Mouse (Mus musculus) bone marrow, adult 2 months (tissue): ENCODE measurements at regions not wholly inside any gene's neighbourhood (a gene's known extent, or its start where the extent isn't known, plus 50 kb on each side); places are given as distances from the start of the nearest gene placed in this dataset.

ENCODE experiments used
- CTCF ChIP-seq: fragments of 200-500 bp; IDR thresholded peaks from 2 replicates; pipeline ENCODE4 v1.5.1; 2011; ENCODE audit warnings: low read length, control low read depth; ENCODE audit not compliant: control insufficient read depth, insufficient read depth
- POLR2A ChIP-seq: fragments of 200-500 bp; IDR thresholded peaks from 2 replicates; pipeline ENCODE4 v1.6.1; 2011; ENCODE audit warnings: low read depth, mild to moderate bottlenecking, control low read depth, low read length, borderline replicate concordance; ENCODE audit not compliant: control insufficient read depth

DNA sequence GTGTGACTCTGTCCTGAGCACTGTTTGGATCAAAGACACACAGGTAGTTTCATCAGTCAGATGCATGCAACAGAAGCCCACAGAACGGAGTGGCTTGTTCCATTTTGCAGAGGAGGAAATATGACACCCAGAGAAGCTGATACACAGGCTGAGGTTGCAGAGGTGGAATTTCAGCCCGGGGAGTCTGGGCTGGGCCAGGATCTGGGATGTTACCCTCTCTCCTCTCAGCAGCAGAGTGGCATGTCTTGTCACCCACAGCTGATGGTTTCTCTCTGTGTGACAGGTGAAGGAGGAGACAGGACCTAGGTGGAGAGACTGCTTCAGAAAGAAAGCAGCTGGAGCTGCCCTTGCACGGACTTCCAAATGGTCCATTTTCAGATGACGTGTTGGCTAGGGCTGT lies 105.1 kb upstream of the Sdk1 start:
- TF ChIP-seq POLR2A (no peak), CTCF (no peak)
